Mouse (Mus musculus) E14TG2a.4 (cell line): ENCODE measurements around the gene Gosr2.

Experiments used
- CTCF ChIP-seq: conservative IDR thresholded peaks from 2 replicates; pipeline ENCODE4 v1.5.1; 2014; ENCODE audit warnings: low read length
- POU5F1 ChIP-seq: IDR thresholded peaks from 2 replicates; pipeline ENCODE4 v1.6.1; 2014; ENCODE audit warnings: low read length, borderline replicate concordance

DNA sequence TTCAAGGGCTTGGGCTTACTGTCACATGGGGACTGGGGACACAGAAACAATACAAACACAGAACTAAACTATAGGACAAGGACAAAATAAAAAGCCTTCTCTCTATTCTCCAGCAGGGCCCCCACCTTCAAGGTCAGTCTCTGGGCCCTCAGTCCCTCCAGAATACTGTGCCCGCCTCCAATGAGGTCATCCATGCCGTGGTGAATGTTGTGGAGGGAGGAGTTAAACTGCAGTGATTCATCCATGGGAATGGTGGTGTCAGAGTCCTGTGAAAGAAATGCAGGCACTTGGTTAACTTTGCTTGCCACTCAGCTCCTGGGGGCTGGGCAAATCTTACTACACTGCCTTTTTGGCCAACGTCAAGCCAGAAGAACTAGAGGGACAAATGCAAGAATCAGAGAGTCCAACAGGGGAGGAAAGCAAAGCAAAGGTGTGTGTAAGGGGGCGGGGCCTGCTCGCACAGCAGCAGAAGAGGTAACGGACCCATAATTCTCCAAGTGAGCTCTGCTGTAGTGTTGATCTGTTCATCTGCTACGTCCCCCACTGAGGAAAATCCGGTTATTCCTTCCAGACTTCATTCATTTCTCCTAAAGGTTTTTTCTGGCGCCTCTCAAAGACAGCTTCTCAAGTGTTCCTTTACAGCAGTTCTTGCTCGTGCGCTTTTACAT, 13.9 kb downstream of the Gosr2 start:
- TF ChIP-seq CTCF (no peak), POU5F1 (no peak)
